ENCODE assay signal across 12 mouse cellular contexts in the genomic region with DNA sequence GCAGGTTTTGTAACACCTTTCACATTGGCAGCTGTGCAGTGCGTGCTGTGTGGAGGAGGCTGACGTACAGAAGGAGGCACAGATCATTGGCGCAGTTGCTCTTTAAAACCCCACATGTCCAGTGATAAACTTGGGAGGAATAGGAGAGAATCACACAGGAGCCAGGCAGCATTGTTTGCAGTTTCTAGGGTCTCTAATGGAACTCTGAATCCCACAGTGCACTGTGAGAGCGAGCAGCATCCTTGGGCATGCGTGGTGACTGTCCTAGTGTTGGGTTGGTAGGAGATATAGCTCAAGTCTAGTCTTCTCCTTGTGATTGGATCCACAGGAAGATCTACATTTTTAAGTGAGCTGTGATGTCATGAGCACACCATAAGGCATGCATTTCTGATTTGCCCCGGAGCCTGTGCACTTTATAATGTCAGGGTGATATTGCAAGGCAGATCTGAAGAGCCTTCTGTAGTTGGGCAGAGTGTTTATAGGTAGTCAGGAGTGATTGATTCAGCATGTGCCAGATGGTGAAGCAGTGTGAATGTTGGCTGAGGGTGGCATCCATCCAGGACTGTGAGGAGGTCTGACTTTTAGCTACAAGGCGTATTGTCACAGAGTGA.
A peak's percentile ranks its signal among the peaks of the same experiment; 100 is the strongest.
DNase-seq lines count a peak whose midpoint lies in the region; ATAC-seq and TF ChIP-seq lines count a peak whose summit lies in the region.
"Had no signal": no experiment of that assay in that cellular context is flagged by ENCODE, and none has a peak within 500 bp of the region (broad histone marks: within the 10 kb centered on the region; RNA-seq: fewer than 3 reads in every experiment).

No protein-coding gene starts in this region.

- no peak overlapping the region for H3K4me3 ChIP-seq in liver, embryonic 11.5 days (ENCODE audit: low read depth, low read length)
- H3K4me3 ChIP-seq in intestine, postnatal 0 days (ENCODE audit: low read depth, low read length) = no peak overlapping the region
- H3K4me3 ChIP-seq: embryonic facial prominence, embryonic 15.5 days had no signal

- H3K9me3 ChIP-seq in liver, embryonic 11.5 days (ENCODE audit: control insufficient read depth, low read length) = no peaks in the 10 kb centered on the region
- H3K9me3 ChIP-seq in intestine, postnatal 0 days (ENCODE audit: control insufficient read depth) = no peaks in the 10 kb centered on the region
- H3K9me3 ChIP-seq: embryonic facial prominence, embryonic 15.5 days had no signal

- 83% methylated on average over 7 of the region's 7 CpGs for WGBS in liver, embryonic 11.5 days
- WGBS in intestine, postnatal 0 days = 86% methylated on average over 7 of the region's 7 CpGs

- H3K27ac ChIP-seq in liver, embryonic 11.5 days (ENCODE audit: low read depth, low read length) = no peak overlapping the region
- no peak overlapping the region for H3K27ac ChIP-seq in intestine, postnatal 0 days (ENCODE audit: low read depth, low read length)
- H3K27ac ChIP-seq: embryonic facial prominence, embryonic 15.5 days had no signal

- no peaks in the 10 kb centered on the region for H3K4me1 ChIP-seq in liver, embryonic 11.5 days (replicated peaks; ENCODE audit: control insufficient read depth, insufficient read depth, low read length)
- H3K4me1 ChIP-seq in intestine, postnatal 0 days (replicated peaks; ENCODE audit: control insufficient read depth, insufficient read depth, low read length) = no peaks in the 10 kb centered on the region

- peak; percentile 52 to 53 for DNase-seq in right cerebral cortex, adult 2 months (ENCODE audit: low spot score in 2 of 2)
- DNase-seq in right cerebral cortex, postnatal 36 days (ENCODE audit: low spot score in 2 of 2) = no peak
- DNase-seq in forelimb bud, embryonic 11.5 days (ENCODE audit: low read depth, low spot score) = peak; percentile 28
- DNase-seq in left cerebral cortex, adult 18-20 months (ENCODE audit: low spot score in 2 of 2) = peak; percentile 24 to 25
- no peak for DNase-seq in spleen, postnatal 36 days (ENCODE audit: low spot score in 2 of 2)
- no peak for DNase-seq in liver, embryonic 11.5 days (ENCODE audit: low spot score)
- no peak for DNase-seq in adrenal gland, postnatal 10 days
- DNase-seq: kidney, postnatal 25 days; thymus, postnatal 25 days had no signal

- no peak overlapping the region for H3K9ac ChIP-seq in liver, embryonic 11.5 days (ENCODE audit: low read depth, low read length)
- H3K9ac ChIP-seq in intestine, postnatal 0 days (ENCODE audit: low read depth, low read length) = no peak overlapping the region
- H3K9ac ChIP-seq: embryonic facial prominence, embryonic 15.5 days had no signal

- no peaks in the 10 kb centered on the region for H3K36me3 ChIP-seq in liver, embryonic 11.5 days (ENCODE audit: control insufficient read depth, insufficient read depth, low read length)
- no peaks in the 10 kb centered on the region; the same call in 1 of the 2 replicates for H3K36me3 ChIP-seq in intestine, postnatal 0 days (ENCODE audit: control insufficient read depth, insufficient read depth)
- H3K36me3 ChIP-seq: embryonic facial prominence, embryonic 15.5 days had no signal

- no peak for TF ChIP-seq CTCF in intestine, postnatal 0 days (IDR thresholded peaks at IDR 0.05; ENCODE audit: low read depth)

- no peaks in the 10 kb centered on the region for H3K27me3 ChIP-seq in liver, embryonic 11.5 days (replicated peaks; ENCODE audit: control insufficient read depth, insufficient read depth, low read length)
- no peaks in the 10 kb centered on the region for H3K27me3 ChIP-seq in intestine, postnatal 0 days (replicated peaks; ENCODE audit: control insufficient read depth, insufficient read depth, low read length)
- H3K27me3 ChIP-seq: embryonic facial prominence, embryonic 15.5 days had no signal

- no peak for ATAC-seq in liver, embryonic 11.5 days (replicated peaks; ENCODE audit: low FRiP score)
- no peak for ATAC-seq in intestine, postnatal 0 days

- H3K4me2 ChIP-seq in liver, embryonic 11.5 days = no peak overlapping the region
- H3K4me2 ChIP-seq in intestine, postnatal 0 days (replicated peaks; ENCODE audit: low read depth) = no peak overlapping the region
- H3K4me2 ChIP-seq: embryonic facial prominence, embryonic 15.5 days; heart, embryonic 11.5 days had no signal

Comparison
In these comparisons a context has a peak if more than half of its experiments do, and no peak if none do; other contexts are left out.
1. DNase-seq: peak in right cerebral cortex, adult 2 months (2 of 2), forelimb bud, embryonic 11.5 days (single experiment) and left cerebral cortex, adult 18-20 months (2 of 2); none in right cerebral cortex, postnatal 36 days (0 of 2), spleen, postnatal 36 days (0 of 2), liver, embryonic 11.5 days (single experiment) and adrenal gland, postnatal 10 days (single experiment).